Mouse (Mus musculus) stomach, embryonic 16.5 days (tissue): ENCODE measurements around the gene Sar1b. TPM values are rescaled to one million over a fixed set of nuclear protein-coding genes. Genes with fewer than 3 reads are reported as not detected.
A peak's percentile ranks its signal among the peaks of the same experiment; 100 is the strongest.

Source experiments
- ATAC-seq: fragments of 200-750 bp; cut with Nextera tagmentation; 2 replicates; pipeline ENCODE4 v1.8.0; 2017; ENCODE audit warnings: moderate number of reproducible peaks, moderate TSS enrichment; ENCODE audit not compliant: insufficient read depth, low FRiP score
- H3K27ac ChIP-seq: fragments of 300-500 bp; sonication (generic); 2 replicates; pipeline ENCODE4 v1.5.1; 2014; ENCODE audit warnings: low read length
- H3K27me3 ChIP-seq: fragments of 300-500 bp; sonication (generic); 2 replicates; pipeline ENCODE4 v1.6.1; 2014; ENCODE audit warnings: low read length, control low read depth, mixed read lengths; ENCODE audit not compliant: control insufficient read depth, insufficient read depth
- H3K36me3 ChIP-seq: fragments of 300-500 bp; sonication (generic); 2 replicates; pipeline ENCODE4 v1.6.1; 2014; ENCODE audit warnings: low read length; ENCODE audit not compliant: control insufficient read depth, insufficient read depth
- H3K4me1 ChIP-seq: fragments of 300-500 bp; sonication (generic); 2 replicates; pipeline ENCODE4 v1.6.1; 2014; ENCODE audit warnings: low read length, control low read depth, mixed read lengths; ENCODE audit not compliant: control insufficient read depth, insufficient read depth
- H3K4me2 ChIP-seq: fragments of 300-500 bp; sonication (generic); 2 replicates; pipeline ENCODE4 v1.6.1; 2014; ENCODE audit warnings: low read depth, low read length, mixed read lengths
- H3K4me3 ChIP-seq: fragments of 300-500 bp; sonication (generic); replicated peaks from 2 replicates; pipeline ENCODE4 v1.5.1; 2014; ENCODE audit warnings: mild to moderate bottlenecking, low read length
- H3K9ac ChIP-seq: fragments of 300-500 bp; sonication (generic); 2 replicates; pipeline ENCODE4 v1.6.1; 2014; ENCODE audit warnings: low read length
- H3K9me3 ChIP-seq: fragments of 300-500 bp; sonication (generic); replicated peaks from 2 replicates; pipeline ENCODE4 v1.6.1; 2016; ENCODE audit warnings: low read length, control low read depth; ENCODE audit not compliant: control insufficient read depth
- WGBS: fragments of 180-500 bp; shearing (Covaris S2); extraction: QIAGEN DNeasy Blood & Tissue Kit; methylation state at CpG from one replicate; pipeline ENCODE4 v1.1.7; 2014; 5-methylcytosine and 5-hydroxymethylcytosine counted together
- polyA plus RNA-seq: library from polyadenylated mRNA; unstranded; fragments of >200 nt; fragmentation: Nextera tagmentation; extraction: Ambion mirVana; gene quantifications from 2 replicates; pipeline ENCODE4 v1.2.1, GENCODE M21; 2015

Gene Sar1b
- polyA plus RNA-seq, 1 experiment from 2014 or later: 125 TPM

- Histone ChIP-seq H3K9me3 (no peaks in the 10 kb centered on the region), H3K27ac (no peak overlapping the region), H3K9ac (0 out of 2 replicates have a peak overlapping the region, but pooled peaks have one; percentile 25), H3K4me3 (no peak overlapping the region), H3K4me2 (no peak overlapping the region), H3K4me1 (no peaks in the 10 kb centered on the region), H3K27me3 (no peaks in the 10 kb centered on the region), H3K36me3 (0 out of 2 replicates have a peak, but pooled peaks cover 9% of the 10 kb centered on the region)
- 32% methylated on average over 6 of the region's 6 CpGs for WGBS
- ATAC-seq: peak; percentile 45; the same call in 1 of the 2 replicates
These were observed 54.3 kb downstream of the Sar1b start for GRCm38 (mm10) chr11:51817756-51818155.

GRCm38 (mm10) chr11:51818837-51819236 lies 55.4 kb downstream of the Sar1b start:
- no peak overlapping the region for H3K27ac ChIP-seq
- H3K4me2 ChIP-seq: no peak overlapping the region
- no peaks in the 10 kb centered on the region for H3K4me1 ChIP-seq
- no peaks in the 10 kb centered on the region for H3K9me3 ChIP-seq
- no peak overlapping the region for H3K4me3 ChIP-seq
- WGBS: 90% methylated on average over 4 of the region's 4 CpGs
- H3K36me3 ChIP-seq: 0 out of 2 replicates have a peak, but pooled peaks cover 9% of the 10 kb centered on the region
- H3K9ac ChIP-seq: no peak overlapping the region
- no peak for ATAC-seq
- no peaks in the 10 kb centered on the region for H3K27me3 ChIP-seq

DNA sequence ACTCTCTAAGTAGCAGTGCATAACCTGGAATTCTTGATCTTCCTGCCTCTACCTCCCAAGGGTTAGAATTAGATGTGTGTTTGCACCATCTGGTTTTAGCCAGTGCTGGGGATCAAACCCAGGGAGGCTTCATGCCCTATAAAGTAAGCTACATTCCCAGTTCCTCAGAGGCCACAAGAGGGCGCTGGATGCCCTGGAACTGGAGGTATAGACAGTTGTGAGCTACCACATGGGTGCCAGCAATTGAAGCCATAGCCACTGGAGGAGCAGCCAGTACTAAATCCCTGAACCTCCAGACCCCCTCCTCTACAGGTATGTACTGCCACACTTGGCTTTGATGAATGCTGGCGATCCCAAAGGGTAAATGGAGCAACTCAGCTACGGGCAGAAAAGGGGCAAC lies 56.5 kb downstream of the Sar1b start:
- no peak overlapping the region for H3K9ac ChIP-seq
- H3K4me1 ChIP-seq: no peaks in the 10 kb centered on the region
- H3K4me2 ChIP-seq: no peak overlapping the region
- WGBS: 72% methylated on average over 3 of the region's 3 CpGs
- ATAC-seq: no peak
- H3K36me3 ChIP-seq: 0 out of 2 replicates have a peak, but pooled peaks cover 9% of the 10 kb centered on the region
- no peak overlapping the region for H3K4me3 ChIP-seq
- H3K27me3 ChIP-seq: no peaks in the 10 kb centered on the region
- no peak overlapping the region for H3K27ac ChIP-seq
- no peaks in the 10 kb centered on the region for H3K9me3 ChIP-seq

DNA sequence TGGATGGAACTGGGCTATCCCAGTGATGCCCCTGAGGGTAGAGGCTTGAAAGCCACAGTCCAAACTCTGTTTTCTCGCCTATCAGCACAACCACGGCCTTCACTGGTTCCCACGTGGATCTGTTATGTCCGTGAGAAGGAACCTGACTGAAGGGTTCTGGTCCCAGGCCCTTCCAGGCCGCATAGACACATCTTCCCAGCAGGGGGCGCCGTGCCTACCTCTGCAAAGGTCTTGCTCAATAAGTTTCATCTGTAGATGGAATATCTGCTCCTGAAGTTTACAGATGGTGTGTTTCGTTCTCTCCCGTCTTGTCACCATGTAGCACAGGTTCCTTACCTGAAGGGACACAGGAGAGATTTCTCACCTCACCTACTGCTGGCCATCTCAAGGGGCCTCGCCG lies 57.4 kb downstream of the Sar1b start:
- H3K36me3 ChIP-seq: 0 out of 2 replicates have a peak, but pooled peaks cover 9% of the 10 kb centered on the region
- no peaks in the 10 kb centered on the region for H3K27me3 ChIP-seq
- H3K4me3 ChIP-seq: no peak overlapping the region
- ATAC-seq: no peak
- H3K4me2 ChIP-seq: no peak overlapping the region
- no peak overlapping the region for H3K27ac ChIP-seq
- no peaks in the 10 kb centered on the region for H3K9me3 ChIP-seq
- 33% methylated on average over 11 of the region's 11 CpGs for WGBS
- H3K4me1 ChIP-seq: no peaks in the 10 kb centered on the region
- no peak overlapping the region for H3K9ac ChIP-seq

DNA sequence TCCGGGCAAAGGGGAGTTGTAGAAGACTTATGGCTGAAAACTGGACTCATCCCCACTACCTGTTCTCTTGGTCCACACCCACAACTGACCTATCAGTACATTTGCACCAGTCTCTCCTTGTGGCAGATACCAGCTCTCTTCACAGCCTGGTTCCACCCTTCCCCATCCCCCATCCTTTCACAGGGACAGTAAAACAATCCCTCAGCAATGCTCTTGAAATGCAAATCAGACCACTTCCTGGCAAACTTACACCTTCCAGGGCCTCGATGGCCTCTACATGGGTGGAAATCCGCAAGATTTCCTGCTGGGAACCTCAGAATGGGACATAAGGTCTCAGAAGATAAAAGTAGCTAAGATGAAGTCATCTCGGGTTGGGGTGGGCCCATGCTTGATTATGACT lies 59.2 kb downstream of the Sar1b start:
- ATAC-seq: no peak

GRCm38 (mm10) chr11:51823271-51823670 lies 59.8 kb downstream of the Sar1b start:
- no peaks in the 10 kb centered on the region for H3K9me3 ChIP-seq
- ATAC-seq: no peak
- H3K9ac ChIP-seq: no peak overlapping the region
- WGBS: 83% methylated on average over 11 of the region's 11 CpGs
- no peak overlapping the region for H3K4me3 ChIP-seq
- H3K27ac ChIP-seq: no peak overlapping the region
- H3K27me3 ChIP-seq: no peaks in the 10 kb centered on the region
- 0 out of 2 replicates have a peak, but pooled peaks cover 2% of the 10 kb centered on the region for H3K36me3 ChIP-seq
- no peaks in the 10 kb centered on the region for H3K4me1 ChIP-seq
- H3K4me2 ChIP-seq: no peak overlapping the region

More for the DNA sequence above, 59.2 kb downstream of the Sar1b start:
- 32% methylated on average over 4 of the region's 4 CpGs for WGBS
- Histone ChIP-seq H3K9me3 (no peaks in the 10 kb centered on the region), H3K4me2 (no peak overlapping the region), H3K4me3 (no peak overlapping the region), H3K9ac (no peak overlapping the region), H3K27ac (no peak overlapping the region), H3K27me3 (no peaks in the 10 kb centered on the region), H3K4me1 (no peaks in the 10 kb centered on the region), H3K36me3 (0 out of 2 replicates have a peak, but pooled peaks cover 2% of the 10 kb centered on the region)

- Histone ChIP-seq H3K9me3 (no peaks in the 10 kb centered on the region), H3K9ac (no peak overlapping the region), H3K4me1 (no peaks in the 10 kb centered on the region), H3K4me3 (no peak overlapping the region), H3K27me3 (no peaks in the 10 kb centered on the region), H3K27ac (no peak overlapping the region), H3K36me3 (0 out of 2 replicates have a peak, but pooled peaks cover 2% of the 10 kb centered on the region), H3K4me2 (no peak overlapping the region)
- ATAC-seq: no peak
- WGBS: 83% methylated on average over 3 of the region's 3 CpGs
These were observed 60.7 kb downstream of the Sar1b start for GRCm38 (mm10) chr11:51823963-51824753.

DNA sequence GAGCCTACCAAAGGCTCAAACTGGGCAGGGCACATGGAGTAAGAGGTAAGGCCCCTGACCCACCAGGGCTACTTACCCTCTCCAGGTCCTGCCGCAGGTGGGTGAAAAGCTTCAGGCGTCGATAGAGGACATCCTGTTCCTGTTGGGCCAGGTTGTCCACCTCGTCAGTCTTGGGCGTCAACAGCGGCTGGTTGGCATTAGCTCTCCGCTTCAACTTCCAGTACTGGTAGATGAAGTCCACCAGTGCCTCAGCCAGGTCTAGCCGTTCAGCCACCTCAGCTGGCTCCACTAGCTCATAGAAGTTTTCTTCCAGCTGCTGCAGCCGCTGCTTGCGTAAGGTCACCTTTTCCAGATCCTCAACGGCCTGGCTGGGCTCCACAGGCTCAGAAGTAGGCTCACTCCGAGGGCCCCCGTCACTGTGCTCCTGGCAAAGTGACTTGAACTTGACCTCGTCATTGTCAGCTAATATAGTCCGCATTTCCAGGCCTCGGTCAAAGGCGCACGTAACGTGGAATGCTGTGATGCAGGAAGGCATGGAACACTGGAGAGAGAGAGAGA lies 61.5 kb downstream of the Sar1b start:
- H3K27ac ChIP-seq: no peak overlapping the region
- 88% methylated on average over 19 of the region's 19 CpGs for whole genome bisulfite sequencing
- H3K27me3 ChIP-seq: no peaks in the 10 kb centered on the region
- no peak overlapping the region for H3K4me2 ChIP-seq
- H3K9me3 ChIP-seq: no peaks in the 10 kb centered on the region
- no peak for ATAC-seq
- no peaks in the 10 kb centered on the region for H3K4me1 ChIP-seq
- H3K9ac ChIP-seq: no peak overlapping the region
- 0 out of 2 replicates have a peak, but pooled peaks cover 2% of the 10 kb centered on the region for H3K36me3 ChIP-seq
- H3K4me3 ChIP-seq: no peak overlapping the region
